Mouse (Mus musculus) intestine, embryonic 16.5 days (tissue): ENCODE data around the gene Thrap3. TPM values are rescaled to one million over a fixed set of nuclear protein-coding genes. Genes with fewer than 3 reads are reported as not detected.

ENCODE experiments used
- ATAC-seq: fragments of 200-750 bp; cut with Nextera tagmentation; 2 replicates; pipeline ENCODE4 v1.8.0; 2017; ENCODE audit warnings: moderate TSS enrichment, moderate library complexity
- H3K27ac ChIP-seq: fragments of 300-500 bp; sonication (generic); 2 replicates; pipeline ENCODE4 v1.5.1; 2014; ENCODE audit warnings: mild to moderate bottlenecking, low read length
- H3K27me3 ChIP-seq: fragments of 300-500 bp; sonication (generic); replicated peaks from 2 replicates; pipeline ENCODE4 v1.6.1; 2014; ENCODE audit warnings: low read length, control low read depth, mixed read lengths; ENCODE audit not compliant: control insufficient read depth, insufficient read depth
- H3K36me3 ChIP-seq: fragments of 300-500 bp; sonication (generic); 2 replicates; pipeline ENCODE4 v1.6.1; 2014; ENCODE audit warnings: low read length, control low read depth; ENCODE audit not compliant: control insufficient read depth, insufficient read depth
- H3K4me1 ChIP-seq: fragments of 300-500 bp; sonication (generic); 2 replicates; pipeline ENCODE4 v1.6.1; 2014; ENCODE audit warnings: low read length, control low read depth, mixed read lengths; ENCODE audit not compliant: control insufficient read depth, insufficient read depth
- H3K4me2 ChIP-seq: fragments of 300-500 bp; sonication (generic); 2 replicates; pipeline ENCODE4 v1.6.1; 2014; ENCODE audit warnings: low read depth, low read length, control low read depth
- H3K4me3 ChIP-seq: fragments of 300-500 bp; sonication (generic); 2 replicates; pipeline ENCODE4 v1.5.1; 2014; ENCODE audit warnings: mild to moderate bottlenecking, low read length
- H3K9ac ChIP-seq: fragments of 300-500 bp; sonication (generic); 2 replicates; pipeline ENCODE4 v1.6.1; 2014; ENCODE audit warnings: low read depth, low read length
- H3K9me3 ChIP-seq: fragments of 300-500 bp; sonication (generic); 2 replicates; pipeline ENCODE4 v1.6.1; 2016; ENCODE audit warnings: low read length, control low read depth; ENCODE audit not compliant: control insufficient read depth
- WGBS: fragments of 180-500 bp; shearing (Covaris S2); extraction: QIAGEN DNeasy Blood & Tissue Kit; methylation state at CpG from one replicate; pipeline ENCODE4 v1.1.7; 2014; 5-methylcytosine and 5-hydroxymethylcytosine counted together
- polyA plus RNA-seq: library from polyadenylated mRNA; unstranded; fragments of >200 nt; fragmentation: Nextera tagmentation; extraction: Ambion mirVana; gene quantifications from 2 replicates; pipeline ENCODE4 v1.2.1, GENCODE M21; 2015

The Thrap3 gene
- polyA plus RNA-seq, 1 experiment from 2014 or later, result 141 TPM

DNA sequence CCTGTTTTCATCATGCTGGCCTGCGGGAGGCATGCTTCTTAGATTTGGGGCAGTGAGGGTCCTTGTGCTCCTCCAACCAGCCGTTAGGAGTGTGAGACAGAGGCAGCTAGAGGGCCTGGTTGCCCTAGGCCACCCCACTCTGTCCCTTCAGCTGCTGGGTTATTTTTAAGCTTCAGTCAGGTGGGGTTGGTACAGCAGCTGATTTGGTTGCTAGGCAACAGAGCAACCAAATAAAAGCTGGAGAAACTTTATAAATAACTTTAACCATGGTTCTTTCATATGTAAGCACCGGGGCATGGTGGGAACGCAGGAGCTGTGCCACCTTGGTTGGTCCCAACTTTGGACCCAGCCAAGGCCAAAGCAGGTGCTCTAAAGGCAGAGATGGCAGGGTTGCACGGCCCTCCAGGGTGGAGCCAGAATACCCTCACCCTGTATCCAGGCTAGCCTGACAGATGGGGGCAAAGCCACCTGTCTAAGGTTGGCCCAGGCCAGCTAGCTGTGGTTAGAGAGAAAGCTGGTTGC, 35.2 kb upstream of the Thrap3 start:
- Histone ChIP-seq H3K27me3 (no peaks in the 10 kb centered on the region), H3K27ac (no peak overlapping the region), H3K4me1 (no peaks in the 10 kb centered on the region), H3K4me3 (no peak overlapping the region), H3K4me2 (no peak overlapping the region), H3K9ac (no peak overlapping the region), H3K9me3 (no peaks in the 10 kb centered on the region), H3K36me3 (peaks cover 22% of the 10 kb centered on the region)
- 72% methylated on average over 5 of the region's 5 CpGs for WGBS
- 0 out of 2 replicates have a peak, but pooled peaks have one; percentile 27 for ATAC-seq

DNA sequence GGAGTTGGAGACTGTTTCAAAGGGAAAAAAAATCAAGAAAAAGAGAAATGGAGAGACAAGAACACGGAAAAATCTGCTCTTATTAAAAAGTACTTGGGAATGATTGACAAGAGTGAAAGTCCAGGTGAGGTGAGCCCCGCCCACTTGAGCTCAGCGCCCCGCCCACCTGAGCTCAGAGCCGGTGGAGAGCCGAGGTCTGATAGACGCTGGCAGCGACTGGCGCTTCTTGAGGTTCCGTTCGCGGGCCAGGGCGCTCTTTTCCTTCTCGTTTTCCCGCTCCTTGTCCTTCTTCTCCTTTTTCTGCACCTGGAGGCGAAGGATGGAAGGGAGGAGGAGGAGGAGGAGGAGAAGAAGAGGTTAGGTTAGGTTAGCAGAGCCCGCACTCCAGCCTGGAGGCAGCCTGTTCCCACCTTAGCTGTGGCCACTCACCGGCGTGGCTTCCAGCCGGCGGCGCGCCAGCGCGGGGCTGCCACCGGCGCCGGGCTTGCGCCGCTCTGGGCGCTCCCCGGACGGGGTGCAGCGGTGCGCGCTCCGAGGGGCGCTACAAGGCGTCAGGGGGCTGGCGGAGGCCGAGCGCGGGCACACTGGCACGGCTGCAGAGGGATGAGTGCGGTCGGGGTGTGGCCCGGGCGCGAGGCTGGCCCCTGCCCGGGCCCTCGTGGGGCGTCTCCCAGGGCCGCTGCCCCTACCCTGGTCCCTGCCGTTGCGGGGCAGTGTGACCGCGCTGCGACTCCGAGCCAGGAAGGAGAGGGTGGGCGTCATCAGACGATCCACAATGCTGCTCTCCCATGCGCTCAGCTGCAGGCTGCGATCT, 34.1 kb upstream of the Thrap3 start:
- WGBS, result 51% methylated on average over 62 of the region's 63 CpGs
- H3K27ac ChIP-seq, result no peak overlapping the region
- H3K36me3 ChIP-seq, result peaks cover 20% of the 10 kb centered on the region
- no peaks in the 10 kb centered on the region for H3K9me3 ChIP-seq
- H3K27me3 ChIP-seq, result no peaks in the 10 kb centered on the region
- ATAC-seq, result peak; percentile 82
- no peaks in the 10 kb centered on the region for H3K4me1 ChIP-seq
- H3K4me3 ChIP-seq, result peak overlapping the region; percentile 41
- H3K9ac ChIP-seq, result peak overlapping the region; percentile 39
- peak overlapping the region; percentile 77 for H3K4me2 ChIP-seq

DNA sequence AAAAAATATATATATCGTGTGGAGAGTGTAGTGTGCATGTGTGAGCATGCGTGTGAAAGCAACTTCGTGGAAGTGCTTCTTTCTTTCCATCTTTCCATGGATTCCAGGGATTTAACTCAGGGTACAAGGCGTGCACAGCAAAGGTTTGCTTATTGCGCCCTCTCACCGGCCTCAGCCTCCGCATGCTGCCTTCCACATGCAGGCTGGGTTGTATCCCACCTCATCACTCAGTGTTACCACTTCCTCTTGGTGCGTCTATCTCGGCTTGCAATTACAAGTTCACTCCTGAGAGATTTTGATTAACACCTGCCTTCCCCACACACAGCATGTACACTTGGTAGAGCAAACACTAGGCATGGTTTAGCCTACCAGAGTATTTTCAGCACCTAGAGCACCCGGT, 32.6 kb upstream of the Thrap3 start:
- Histone ChIP-seq H3K4me1 (no peaks in the 10 kb centered on the region), H3K9ac (no peak overlapping the region), H3K27me3 (no peaks in the 10 kb centered on the region), H3K36me3 (peaks cover 21% of the 10 kb centered on the region), H3K4me2 (no peak overlapping the region), H3K27ac (no peak overlapping the region), H3K4me3 (no peak overlapping the region), H3K9me3 (no peaks in the 10 kb centered on the region)
- no peak for ATAC-seq
- WGBS, result 91% methylated on average over 10 of the region's 10 CpGs

GRCm38 (mm10) chr4:126234496-126235175, 32.1 kb upstream of the Thrap3 start:
- no peaks in the 10 kb centered on the region for H3K4me1 ChIP-seq
- peaks cover 21% of the 10 kb centered on the region for H3K36me3 ChIP-seq
- H3K4me3 ChIP-seq, result no peak overlapping the region
- ATAC-seq, result no peak
- no peaks in the 10 kb centered on the region for H3K27me3 ChIP-seq
- no peaks in the 10 kb centered on the region for H3K9me3 ChIP-seq
- WGBS, result 85% methylated on average over 18 of the region's 18 CpGs
- no peak overlapping the region for H3K27ac ChIP-seq
- no peak overlapping the region for H3K9ac ChIP-seq
- H3K4me2 ChIP-seq, result no peak overlapping the region

GRCm38 (mm10) chr4:126233676-126234308, 31.2 kb upstream of the Thrap3 start:
- no peak overlapping the region for H3K9ac ChIP-seq
- no peaks in the 10 kb centered on the region for H3K27me3 ChIP-seq
- H3K4me1 ChIP-seq, result no peaks in the 10 kb centered on the region
- H3K9me3 ChIP-seq, result no peaks in the 10 kb centered on the region
- ATAC-seq, result no peak
- 86% methylated on average over 29 of the region's 29 CpGs for WGBS
- peaks cover 21% of the 10 kb centered on the region; the same call in 1 of the 2 replicates for H3K36me3 ChIP-seq
- H3K4me2 ChIP-seq, result no peak overlapping the region
- H3K4me3 ChIP-seq, result no peak overlapping the region
- H3K27ac ChIP-seq, result no peak overlapping the region

GRCm38 (mm10) chr4:126229900-126230299, 27.3 kb upstream of the Thrap3 start:
- Histone ChIP-seq H3K4me3 (no peak overlapping the region), H3K36me3 (peaks cover 17% of the 10 kb centered on the region; the same call in 1 of the 2 replicates), H3K4me2 (no peak overlapping the region), H3K9me3 (no peaks in the 10 kb centered on the region), H3K9ac (no peak overlapping the region), H3K27ac (no peak overlapping the region), H3K27me3 (0 out of 2 replicates have a peak, but pooled peaks cover 2% of the 10 kb centered on the region), H3K4me1 (no peaks in the 10 kb centered on the region)
- no peak for ATAC-seq
- WGBS, result 54% methylated on average over 7 of the region's 7 CpGs

- H3K9me3 ChIP-seq, result no peaks in the 10 kb centered on the region
- H3K4me1 ChIP-seq, result no peaks in the 10 kb centered on the region
- H3K4me2 ChIP-seq, result no peak overlapping the region
- 24% methylated on average over 5 of the region's 5 CpGs for WGBS
- 0 out of 2 replicates have a peak, but pooled peaks cover 2% of the 10 kb centered on the region for H3K27me3 ChIP-seq
- no peak for ATAC-seq
- no peak overlapping the region for H3K9ac ChIP-seq
- no peak overlapping the region for H3K27ac ChIP-seq
- H3K4me3 ChIP-seq, result no peak overlapping the region
- peaks cover 11% of the 10 kb centered on the region; the same call in 1 of the 2 replicates for H3K36me3 ChIP-seq
Measured at GRCm38 (mm10) chr4:126228144-126228543, 25.6 kb upstream of the Thrap3 start.

- Histone ChIP-seq H3K9ac (peak overlapping the region; percentile 63), H3K4me1 (no peaks in the 10 kb centered on the region), H3K4me2 (peak overlapping the region; percentile 57), H3K9me3 (no peaks in the 10 kb centered on the region), H3K36me3 (0 out of 2 replicates have a peak, but pooled peaks cover 6% of the 10 kb centered on the region), H3K27me3 (0 out of 2 replicates have a peak, but pooled peaks cover 2% of the 10 kb centered on the region), H3K4me3 (peak overlapping the region; percentile 37), H3K27ac (peak overlapping the region; percentile 61; the same call in 1 of the 2 replicates)
- whole genome bisulfite sequencing, result 8% methylated on average over 18 of the region's 18 CpGs
- ATAC-seq, result peak; percentile 90
Measured at GRCm38 (mm10) chr4:126227077-126227761, 24.7 kb upstream of the Thrap3 start.
